Mouse (Mus musculus) heart, embryonic 15.5 days (tissue): ENCODE data around the gene Fbxo34. TPM values are rescaled to one million over a fixed set of nuclear protein-coding genes. Genes with fewer than 3 reads are reported as not detected.
A peak's percentile ranks its signal among the peaks of the same experiment; 100 is the strongest.
"Not testable (repeated sequence)": the region's sequence is repeated elsewhere in the genome, so short reads cannot be mapped to it uniquely, and the experiment has no call there.

Source experiments
- ATAC-seq: fragments of 200-750 bp; cut with Nextera tagmentation; replicated peaks from 2 replicates; pipeline ENCODE4 v1.8.0; 2017; ENCODE audit warnings: low read depth, moderate TSS enrichment; ENCODE audit not compliant: insufficient number of reproducible peaks, insufficient read depth, low FRiP score
- H3K27ac ChIP-seq: fragments of 300-500 bp; sonication (generic); 2 replicates; pipeline ENCODE4 v1.5.1; 2015; ENCODE audit warnings: mild to moderate bottlenecking, inconsistent platforms
- H3K27me3 ChIP-seq: fragments of 300-500 bp; sonication (generic); 2 replicates; pipeline ENCODE4 v1.6.1; 2015; ENCODE audit warnings: inconsistent platforms
- H3K36me3 ChIP-seq: fragments of 300-500 bp; sonication (generic); 2 replicates; pipeline ENCODE4 v1.6.1; 2015; ENCODE audit warnings: mild to moderate bottlenecking, inconsistent platforms
- H3K4me1 ChIP-seq: fragments of 300-500 bp; sonication (generic); replicated peaks from 2 replicates; pipeline ENCODE4 v1.6.1; 2015; ENCODE audit warnings: inconsistent platforms
- H3K4me2 ChIP-seq: fragments of 300-500 bp; sonication (generic); 2 replicates; pipeline ENCODE4 v1.6.1; 2015; ENCODE audit warnings: inconsistent platforms, mild to moderate bottlenecking, moderate library complexity
- H3K4me3 ChIP-seq: fragments of 300-500 bp; sonication (generic); 2 replicates; pipeline ENCODE4 v1.5.1; 2015; ENCODE audit warnings: mild to moderate bottlenecking, inconsistent platforms
- H3K9ac ChIP-seq: fragments of 300-500 bp; sonication (generic); 2 replicates; pipeline ENCODE4 v1.6.1; 2015; ENCODE audit warnings: mild to moderate bottlenecking, inconsistent platforms
- H3K9me3 ChIP-seq: fragments of 300-500 bp; sonication (generic); replicated peaks from 2 replicates; pipeline ENCODE4 v1.6.1; 2016; ENCODE audit warnings: inconsistent platforms
- WGBS: fragments of 180-500 bp; shearing (Covaris S2); methylation state at CpG from one replicate; pipeline ENCODE4 v1.1.7; 2015; ENCODE audit warnings: mixed read lengths; 5-methylcytosine and 5-hydroxymethylcytosine counted together
- polyA plus RNA-seq: library from polyadenylated mRNA; unstranded; fragments of >200 nt; fragmentation: Nextera tagmentation; extraction: Ambion mirVana; gene quantifications from 2 replicates; pipeline ENCODE4 v1.2.1, GENCODE M21; 2015

Gene Fbxo34
- polyA plus RNA-seq, 1 experiment from 2014 or later: 13.4 TPM

DNA sequence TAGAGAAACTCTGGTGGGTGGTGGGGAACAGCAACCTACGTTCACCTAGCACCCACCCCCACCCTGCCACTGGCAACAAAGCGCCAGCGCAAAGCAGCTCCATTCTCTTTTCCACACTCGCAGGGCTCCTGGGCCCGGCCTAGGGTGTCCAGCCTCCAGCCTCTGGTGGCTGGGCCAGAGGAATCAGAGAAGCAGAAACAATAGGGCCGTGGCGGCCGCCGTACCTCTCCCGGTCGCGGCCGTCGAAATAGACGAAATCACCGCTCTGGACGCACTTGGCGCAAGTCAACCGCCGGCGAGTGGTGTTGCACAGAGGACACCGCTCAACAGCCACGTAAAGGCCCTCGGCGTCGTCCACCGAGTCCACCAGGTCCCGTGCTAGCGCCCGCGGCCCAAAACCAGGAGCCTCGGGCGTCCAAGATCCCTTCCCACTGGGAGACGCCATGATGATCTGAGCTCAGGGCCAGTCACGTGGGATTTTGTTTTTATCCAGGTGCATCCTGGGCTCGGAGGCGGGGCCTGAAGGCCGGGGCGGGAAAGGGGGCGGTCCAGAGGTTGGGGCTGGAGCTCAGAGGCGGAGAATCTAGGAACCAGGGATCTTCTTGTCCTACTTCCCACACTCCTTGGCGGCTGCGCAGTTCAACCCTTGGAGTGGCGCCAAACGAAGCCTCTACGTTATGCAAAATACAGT is 117.9 kb downstream of the Fbxo34 start:
- Histone ChIP-seq H3K9ac (peak overlapping the region; percentile 84), H3K9me3 (no peaks in the 10 kb centered on the region), H3K4me1 (peaks cover 12% of the 10 kb centered on the region), H3K27me3 (no peaks in the 10 kb centered on the region), H3K4me2 (peak overlapping the region; percentile 92), H3K4me3 (peak overlapping the region; percentile 97), H3K27ac (no peak overlapping the region; the same call in 1 of the 2 replicates), H3K36me3 (peaks cover 4% of the 10 kb centered on the region; the same call in 1 of the 2 replicates)
- peak; percentile 99 for ATAC-seq
- under 1% methylated on average over 46 of the region's 46 CpGs for WGBS

- H3K4me1 ChIP-seq: peaks cover 12% of the 10 kb centered on the region
- H3K27me3 ChIP-seq, H3K36me3 ChIP-seq, H3K9me3 ChIP-seq, H3K9ac ChIP-seq, ATAC-seq, H3K27ac ChIP-seq, H3K4me3 ChIP-seq, H3K4me2 ChIP-seq: not testable (repeated sequence)
- WGBS: 85% methylated on average over 11 of the region's 11 CpGs
These were observed 120.3 kb downstream of the Fbxo34 start, which contains the start of gene Atg14 for GRCm38 (mm10) chr14:47570549-47570948. TSS of gene Atg14 (minus strand) at chr14:47570649.

GRCm38 (mm10) chr14:47572707-47573106 is 122.5 kb downstream of the Fbxo34 start:
- Histone ChIP-seq H3K27ac (no peak overlapping the region), H3K36me3 (no peaks in the 10 kb centered on the region), H3K9ac (no peak overlapping the region), H3K4me3 (no peak overlapping the region), H3K9me3 (no peaks in the 10 kb centered on the region), H3K4me1 (peaks cover 5% of the 10 kb centered on the region), H3K4me2 (no peak overlapping the region), H3K27me3 (no peaks in the 10 kb centered on the region)
- WGBS: 74% methylated on average over 4 of the region's 4 CpGs
- ATAC-seq: no peak

DNA sequence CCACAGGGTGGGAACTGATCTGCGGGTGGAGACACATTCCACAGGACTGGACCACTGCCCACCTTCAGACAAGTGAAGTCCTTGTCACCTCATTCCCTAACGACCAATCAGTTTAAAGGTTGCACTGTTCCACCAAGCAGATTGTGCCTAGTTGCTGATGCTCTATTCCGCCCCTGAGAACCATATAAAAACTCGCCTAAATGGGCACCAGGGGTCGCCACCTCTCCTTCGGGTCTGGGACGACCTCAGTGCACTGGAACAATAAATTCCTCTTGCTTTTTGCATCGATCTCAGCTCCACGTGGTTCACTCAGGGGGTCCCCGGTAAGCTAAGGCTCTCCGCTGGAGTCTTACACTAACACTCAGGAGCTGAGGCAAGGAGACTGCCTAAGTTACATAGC is 124.5 kb downstream of the Fbxo34 start:
- Histone ChIP-seq H3K4me3 (no peak overlapping the region), H3K4me1 (no peaks in the 10 kb centered on the region), H3K9ac (no peak overlapping the region), H3K36me3 (no peaks in the 10 kb centered on the region), H3K4me2 (no peak overlapping the region), H3K27ac (no peak overlapping the region), H3K27me3 (no peaks in the 10 kb centered on the region), H3K9me3 (no peaks in the 10 kb centered on the region)
- 67% methylated on average over 11 of the region's 11 CpGs for WGBS
- ATAC-seq: no peak

- Histone ChIP-seq H3K9ac (no peak overlapping the region), H3K4me3 (no peak overlapping the region), H3K4me1 (no peaks in the 10 kb centered on the region), H3K36me3 (no peaks in the 10 kb centered on the region), H3K9me3 (no peaks in the 10 kb centered on the region), H3K4me2 (no peak overlapping the region), H3K27ac (no peak overlapping the region), H3K27me3 (no peaks in the 10 kb centered on the region)
- ATAC-seq: no peak
- WGBS: 53% methylated on average over 4 of the region's 4 CpGs
These were observed 126.5 kb downstream of the Fbxo34 start for GRCm38 (mm10) chr14:47576687-47577086.

DNA sequence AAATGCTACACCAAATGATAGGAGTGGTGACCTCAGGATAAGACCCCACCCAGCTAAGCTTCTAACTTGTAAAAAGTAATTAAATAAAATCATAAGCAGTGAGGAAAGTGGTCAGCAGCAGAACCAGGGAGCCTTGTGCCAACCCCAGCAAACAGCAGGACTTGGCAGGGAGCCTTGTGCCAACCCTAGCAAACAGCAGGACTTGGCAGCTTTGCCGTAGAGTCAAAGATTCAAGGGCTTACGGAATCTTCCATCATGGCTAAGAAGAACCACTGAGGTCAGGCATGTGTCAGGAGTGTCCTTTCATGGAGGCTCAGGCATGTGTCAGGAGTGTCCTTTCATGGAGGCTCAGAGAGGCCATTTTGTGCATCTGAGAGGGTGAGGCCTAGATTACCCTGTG is 127.9 kb downstream of the Fbxo34 start:
- Histone ChIP-seq H3K4me3 (no peak overlapping the region), H3K9ac (no peak overlapping the region), H3K4me1 (no peaks in the 10 kb centered on the region), H3K27me3 (no peaks in the 10 kb centered on the region), H3K4me2 (no peak overlapping the region), H3K36me3 (no peaks in the 10 kb centered on the region), H3K9me3 (no peaks in the 10 kb centered on the region), H3K27ac (no peak overlapping the region)
- ATAC-seq: no peak
- 82% methylated on average over 2 of the region's 2 CpGs for WGBS

- Histone ChIP-seq H3K27me3 (0 out of 2 replicates have a peak, but pooled peaks cover 4% of the 10 kb centered on the region), H3K9ac (no peak overlapping the region)
- 35% methylated on average over 1 of the region's 1 CpGs for WGBS
These were observed 131.1 kb downstream of the Fbxo34 start for GRCm38 (mm10) chr14:47581280-47581679.

More at GRCm38 (mm10) chr14:47581280-47581679, 131.1 kb downstream of the Fbxo34 start:
- ATAC-seq: no peak
- no peak overlapping the region for H3K4me3 ChIP-seq
- H3K4me1 ChIP-seq: no peaks in the 10 kb centered on the region
- H3K36me3 ChIP-seq: no peaks in the 10 kb centered on the region
- H3K27ac ChIP-seq: no peak overlapping the region
- H3K4me2 ChIP-seq: no peak overlapping the region
- H3K9me3 ChIP-seq: no peaks in the 10 kb centered on the region

Other genes with a start within 250 kb of the Fbxo34 start
- gene Wdhd1, start 173.6 kb upstream of the Fbxo34 start, polyA plus RNA-seq: 11.7 and 17.4 TPM in 2 replicates
- gene Socs4, start 173.5 kb upstream of the Fbxo34 start, polyA plus RNA-seq: 1.8 and 1.9 TPM in 2 replicates
- 35.9 and 43.6 TPM in 2 replicates for gene Mapk1ip1l, start 152.2 kb upstream of the Fbxo34 start, polyA plus RNA-seq
- 8.8 and 28.5 TPM in 2 replicates for gene Lgals3, start 82.7 kb upstream of the Fbxo34 start, polyA plus RNA-seq
- gene Dlgap5, start 32.0 kb upstream of the Fbxo34 start, polyA plus RNA-seq: 29.0 and 34.2 TPM in 2 replicates
- gene Atg14, start 120.2 kb downstream of the Fbxo34 start, polyA plus RNA-seq: 10.9 and 11.5 TPM in 2 replicates
- 55.8 and 82.7 TPM in 2 replicates for gene Ktn1, start 198.0 kb downstream of the Fbxo34 start, polyA plus RNA-seq